Mouse (Mus musculus) cerebellum, adult 18-20 months (tissue): ENCODE data around the gene Gm17657.
"Not testable (repeated sequence)": the region's sequence is repeated elsewhere in the genome, so short reads cannot be mapped to it uniquely, and the experiment has no call there.

Source experiments
- DNase-seq, 2 experiments: peaks; one replicate each; pipeline ENCODE4 v3.0.0; 2021

The Gm17657 gene

DNA sequence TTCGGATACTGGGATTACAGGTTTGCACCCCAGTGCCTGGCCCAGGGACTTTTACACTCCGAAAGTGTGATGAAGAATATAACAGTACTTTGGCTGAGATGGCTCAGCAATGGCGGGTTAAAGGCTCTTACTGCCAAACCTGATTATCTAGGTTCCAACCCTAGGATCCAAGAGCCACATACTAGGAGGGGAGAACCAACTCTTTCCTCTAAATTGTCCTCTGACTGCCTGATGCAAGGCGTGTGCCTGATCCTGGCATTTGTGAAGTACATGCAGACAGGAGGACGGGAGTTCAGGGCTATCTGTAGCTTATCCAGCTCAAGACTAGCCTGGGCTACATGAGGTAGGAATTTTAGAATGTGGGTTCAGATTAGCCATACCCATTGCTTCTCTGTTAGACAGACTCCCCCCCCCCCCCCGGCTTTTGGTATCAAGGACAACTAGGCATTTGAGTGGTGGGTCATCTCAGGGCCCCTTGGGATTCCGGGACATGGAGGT is 49.1 kb downstream of the Gm17657 start:
- no peak for DNase-seq

- DNase-seq, result no peak
Measured at GRCm38 (mm10) chr17:29499511-29499910, 49.9 kb downstream of the Gm17657 start.

DNA sequence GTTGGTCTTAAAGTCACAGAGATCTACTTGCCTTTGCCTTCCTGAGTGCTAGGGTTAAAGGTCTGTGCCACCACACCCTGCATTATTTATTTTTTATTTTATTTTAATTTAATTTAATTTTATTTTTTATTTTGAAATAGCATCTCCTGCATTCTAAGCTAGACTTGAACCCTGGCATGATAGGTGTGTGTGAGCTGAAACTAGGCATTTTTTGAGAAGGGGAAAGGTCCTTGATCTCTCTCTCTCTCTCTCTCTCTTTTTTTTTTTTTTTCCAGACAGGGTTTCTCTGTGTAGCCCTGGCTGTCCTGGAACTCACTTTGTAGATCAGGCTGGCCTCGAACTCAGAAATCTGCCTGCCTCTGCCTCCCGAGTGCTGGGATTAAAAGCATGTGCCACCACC is 50.5 kb downstream of the Gm17657 start:
- not testable (repeated sequence) for DNase-seq

GRCm38 (mm10) chr17:29498028-29498427 is 51.4 kb downstream of the Gm17657 start:
- no peak for DNase-seq

DNA sequence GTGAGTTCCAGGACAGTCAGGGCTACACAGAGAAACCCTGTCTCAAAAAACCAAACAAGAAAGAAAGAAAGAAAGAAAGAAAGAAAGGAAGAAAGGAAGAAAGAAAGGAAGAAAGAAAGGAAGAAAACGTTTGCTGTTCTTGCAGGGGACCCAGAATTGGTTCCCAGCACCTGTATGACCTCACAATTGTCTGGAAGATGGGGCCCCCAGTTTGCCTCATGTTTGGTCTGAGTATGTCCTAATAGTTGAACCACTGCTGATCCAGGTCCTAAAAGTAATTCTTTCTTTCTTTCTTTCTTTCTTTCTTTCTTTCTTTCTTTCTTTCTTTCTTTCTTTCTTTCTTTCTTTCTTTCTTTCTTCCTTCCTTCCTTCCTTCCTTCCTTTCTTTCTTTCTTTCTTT is 52.0 kb downstream of the Gm17657 start:
- not testable (repeated sequence) for DNase-seq

DNA sequence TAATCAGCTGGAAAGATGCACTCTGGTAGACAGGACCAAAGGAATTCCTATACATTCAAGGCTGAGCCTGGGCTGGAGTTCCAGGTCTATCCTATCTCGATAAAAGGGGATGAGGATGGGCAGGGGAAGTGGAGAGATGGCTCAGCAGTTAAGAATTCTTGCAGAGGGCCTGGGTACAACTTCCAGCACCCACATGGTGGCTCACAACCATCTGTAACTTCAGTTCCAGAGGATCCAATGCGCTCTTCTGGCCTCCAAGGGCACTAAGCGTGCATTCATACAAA is 52.4 kb downstream of the Gm17657 start:
- no peak for DNase-seq

DNA sequence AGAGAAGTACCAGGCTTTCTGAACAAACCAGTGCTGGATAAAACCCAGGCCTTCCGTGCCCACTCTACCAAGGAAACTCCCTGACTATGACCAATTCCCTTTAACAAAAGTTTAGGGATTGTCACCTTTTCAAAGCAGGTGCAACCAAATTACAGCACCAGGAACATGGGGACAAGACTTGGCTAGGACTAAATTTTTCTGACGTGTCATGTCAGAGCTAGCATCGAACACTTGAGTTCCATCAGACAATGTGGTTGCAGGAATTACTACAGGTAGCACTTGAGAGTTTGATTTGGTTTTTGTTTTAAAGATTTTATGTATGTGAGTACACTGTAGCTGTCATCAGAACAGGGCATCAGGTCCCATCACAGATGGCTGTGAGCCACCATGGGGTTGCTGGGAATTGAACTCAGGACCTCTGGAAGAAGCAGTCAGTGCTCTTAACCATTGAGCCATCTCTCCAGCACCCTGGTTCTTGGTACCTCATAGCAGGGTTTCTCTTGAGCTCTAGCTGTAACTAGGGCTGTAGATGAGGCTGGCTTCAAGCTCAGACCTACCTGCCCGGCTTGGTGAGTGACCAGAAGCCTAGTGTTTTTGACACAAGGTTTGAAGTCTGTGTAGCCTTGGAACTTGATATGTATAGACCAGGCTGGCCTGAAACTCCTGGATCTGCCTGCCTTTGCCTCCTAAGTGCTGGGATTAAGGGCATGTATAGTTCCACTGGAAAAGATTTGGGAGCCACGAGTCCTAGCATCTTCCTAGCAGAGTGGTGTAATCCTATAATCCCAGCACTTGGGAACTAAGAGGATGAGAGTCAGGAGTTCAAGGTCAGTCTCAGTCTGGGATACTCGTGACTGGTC is 53.0 kb downstream of the Gm17657 start:
- DNase-seq, result no peak

DNA sequence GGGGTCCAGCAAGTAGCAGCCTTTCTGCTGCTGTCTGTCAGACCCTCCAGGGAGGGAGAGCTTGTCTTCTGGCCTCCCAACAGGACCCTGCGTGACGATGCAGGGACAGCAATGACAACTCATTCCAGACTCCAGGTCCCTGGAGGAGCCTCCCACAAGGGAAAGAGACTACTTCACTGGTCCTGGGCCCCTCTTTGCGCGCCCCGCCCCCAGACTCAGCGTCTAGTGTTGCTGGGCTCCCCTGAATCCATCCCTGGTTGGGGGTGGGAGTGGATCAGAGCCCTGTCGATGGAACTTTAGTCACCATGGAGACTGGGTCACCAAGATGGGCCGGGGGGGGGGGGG is 54.7 kb downstream of the Gm17657 start:
- DNase-seq, result no peak

DNA sequence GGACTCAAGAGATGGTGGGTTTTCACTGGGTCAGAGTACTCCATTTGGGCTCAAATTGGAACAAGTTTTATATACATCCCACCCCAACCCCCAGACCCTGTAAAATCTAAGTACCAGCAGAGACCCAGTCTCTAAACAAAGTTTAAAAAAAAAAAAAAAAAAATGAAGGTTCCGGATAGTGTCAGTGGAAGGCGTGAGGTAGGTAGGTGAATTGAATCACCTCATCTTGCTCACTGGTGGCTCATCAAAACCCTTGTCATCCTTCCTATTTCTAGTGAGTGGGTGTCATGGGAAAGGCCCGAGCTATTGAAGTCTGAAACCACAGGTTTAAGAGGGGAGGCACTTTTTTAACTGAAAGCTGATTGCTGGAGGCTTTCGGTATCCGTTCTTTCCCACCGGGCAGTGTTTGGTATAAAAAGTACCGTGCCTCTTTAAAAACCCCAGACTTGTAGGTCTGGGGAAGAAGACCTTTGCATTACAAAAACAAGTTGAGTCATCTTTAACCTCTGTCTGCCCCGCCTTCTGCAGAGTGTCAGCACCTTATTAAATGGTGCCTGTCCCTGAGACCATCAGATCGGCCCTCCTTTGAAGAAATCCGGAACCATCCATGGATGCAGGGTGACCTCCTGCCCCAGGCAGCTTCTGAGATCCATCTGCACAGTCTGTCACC is 55.2 kb downstream of the Gm17657 start:
- no peak for DNase-seq

- DNase-seq, result no peak
Measured at GRCm38 (mm10) chr17:29493461-29493980, 55.9 kb downstream of the Gm17657 start.

DNA sequence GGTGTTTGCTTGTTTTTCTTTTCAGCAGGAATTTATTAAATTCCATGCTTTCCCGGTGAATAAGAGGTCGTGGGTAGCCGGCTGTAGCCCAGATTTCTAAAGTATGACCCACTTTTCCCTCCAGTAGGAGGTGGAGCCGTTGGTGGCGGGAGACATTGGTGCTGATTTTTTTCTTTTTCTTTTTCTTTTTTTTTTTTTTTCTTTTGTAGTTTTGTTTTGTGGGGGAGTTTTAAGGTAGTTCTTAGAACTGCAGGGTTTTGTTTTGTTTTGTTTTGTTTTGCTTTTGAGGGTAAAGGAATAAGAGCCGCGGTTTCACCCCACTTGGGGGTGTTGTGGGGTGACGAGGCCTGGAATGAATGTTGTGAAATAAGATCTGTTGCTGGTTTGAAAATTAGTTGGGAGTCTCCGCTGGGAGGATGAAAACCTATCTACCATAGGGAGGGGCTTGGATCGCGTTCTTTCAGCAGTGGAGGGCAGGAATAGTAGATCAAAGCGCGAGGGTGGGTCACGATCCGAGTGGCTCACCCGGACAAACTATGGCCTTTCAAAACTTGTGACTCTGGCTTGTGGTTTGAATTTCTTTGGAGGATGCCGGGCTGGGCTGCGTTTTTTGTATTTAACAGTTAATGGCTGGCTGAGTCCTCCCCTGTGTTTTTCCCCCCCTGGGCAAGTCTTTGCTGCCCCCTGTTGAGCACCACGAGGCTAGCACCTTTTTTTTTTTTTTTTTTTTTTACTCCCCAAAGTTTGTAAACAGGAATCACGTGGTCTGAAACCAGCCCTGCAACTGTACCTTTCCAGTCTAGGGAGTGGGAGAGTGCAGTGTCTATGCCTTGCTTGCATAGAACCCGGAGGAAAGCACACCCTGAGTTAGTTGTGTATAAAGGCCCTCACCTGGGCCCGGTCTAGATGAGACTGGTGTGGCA is 56.9 kb downstream of the Gm17657 start:
- DNase-seq, result peak; percentile 60 to 66

DNA sequence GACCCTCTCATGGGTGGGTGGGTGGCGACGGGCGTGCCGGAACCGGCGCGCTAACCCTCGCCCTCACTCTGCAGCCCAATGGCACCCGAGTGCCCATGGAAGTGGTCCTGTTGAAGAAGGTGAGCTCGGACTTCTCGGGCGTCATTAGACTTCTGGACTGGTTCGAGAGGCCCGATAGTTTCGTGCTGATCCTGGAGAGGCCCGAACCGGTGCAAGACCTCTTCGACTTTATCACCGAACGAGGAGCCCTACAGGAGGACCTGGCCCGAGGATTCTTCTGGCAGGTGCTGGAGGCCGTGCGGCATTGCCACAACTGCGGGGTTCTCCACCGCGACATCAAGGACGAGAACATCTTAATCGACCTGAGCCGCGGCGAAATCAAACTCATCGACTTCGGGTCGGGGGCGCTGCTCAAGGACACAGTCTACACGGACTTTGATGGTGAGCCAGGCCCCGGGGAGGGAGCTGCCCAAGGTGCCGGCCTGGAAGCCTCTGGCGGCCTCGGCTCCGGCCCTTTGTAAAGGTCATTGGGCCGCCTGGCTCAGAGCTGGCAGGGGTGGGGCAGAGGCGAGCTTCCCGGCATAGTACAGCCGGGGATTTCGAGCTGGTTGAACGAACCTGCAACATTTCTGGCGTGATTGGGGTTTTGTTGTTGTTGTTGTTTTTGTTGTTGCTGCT is 57.7 kb downstream of the Gm17657 start:
- DNase-seq, result peak; percentile 65 to 72

- no peak for DNase-seq
Measured at GRCm38 (mm10) chr17:29490713-29491581, 58.5 kb downstream of the Gm17657 start, which contains the start of gene Pim1. Gene Pim1 (plus strand): TSS chr17:29490753.

GRCm38 (mm10) chr17:29489971-29490712 is 59.3 kb downstream of the Gm17657 start:
- peak; percentile 98 to 99 for DNase-seq

DNA sequence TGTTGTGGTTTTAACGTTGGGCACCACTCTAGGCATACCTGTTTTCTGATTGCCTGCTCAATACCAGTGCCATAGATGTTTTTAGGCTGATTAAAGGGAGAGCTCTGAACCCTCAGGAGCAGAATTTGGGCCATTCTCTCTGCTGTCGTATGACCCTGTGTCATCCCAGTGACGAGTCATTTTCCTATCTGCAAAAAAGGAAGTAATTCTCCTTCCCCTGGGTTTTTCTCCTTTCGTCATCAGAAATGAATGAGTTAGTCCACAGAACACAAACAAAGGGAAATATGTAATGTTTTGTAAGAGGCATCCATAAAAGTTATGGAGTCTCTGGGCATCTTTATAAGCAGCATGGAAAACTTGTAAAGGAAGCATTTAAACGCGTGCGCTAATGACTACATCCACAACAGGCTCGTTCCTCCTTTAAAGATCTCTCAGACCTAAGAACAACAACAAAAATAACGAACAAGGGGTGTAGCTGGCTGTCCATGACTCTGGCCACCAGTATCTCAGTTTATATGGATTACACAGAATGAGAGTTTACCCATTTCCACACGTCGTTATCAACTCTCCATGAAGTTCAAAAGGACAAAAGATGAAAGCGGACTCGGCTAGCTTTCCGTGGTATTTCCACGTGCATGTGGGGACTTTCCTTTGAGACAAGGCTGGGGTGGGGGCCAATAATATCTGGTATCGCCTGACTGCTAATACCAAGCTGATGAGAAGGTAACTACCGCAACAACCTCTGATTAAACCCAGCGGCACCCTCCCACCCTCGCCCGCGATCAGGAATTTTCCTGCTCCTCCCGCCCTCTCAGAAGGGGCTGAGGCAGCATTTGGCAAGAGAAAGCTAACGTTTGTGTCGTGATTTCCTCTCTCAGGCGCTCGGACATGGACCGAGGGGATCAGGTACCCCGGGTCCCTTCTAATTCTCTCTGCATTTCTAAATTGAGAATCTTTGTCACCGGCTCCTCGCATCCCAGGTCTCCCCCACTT is 60.2 kb downstream of the Gm17657 start:
- peak in 1 of 2 experiments; percentile 27 for DNase-seq

DNA sequence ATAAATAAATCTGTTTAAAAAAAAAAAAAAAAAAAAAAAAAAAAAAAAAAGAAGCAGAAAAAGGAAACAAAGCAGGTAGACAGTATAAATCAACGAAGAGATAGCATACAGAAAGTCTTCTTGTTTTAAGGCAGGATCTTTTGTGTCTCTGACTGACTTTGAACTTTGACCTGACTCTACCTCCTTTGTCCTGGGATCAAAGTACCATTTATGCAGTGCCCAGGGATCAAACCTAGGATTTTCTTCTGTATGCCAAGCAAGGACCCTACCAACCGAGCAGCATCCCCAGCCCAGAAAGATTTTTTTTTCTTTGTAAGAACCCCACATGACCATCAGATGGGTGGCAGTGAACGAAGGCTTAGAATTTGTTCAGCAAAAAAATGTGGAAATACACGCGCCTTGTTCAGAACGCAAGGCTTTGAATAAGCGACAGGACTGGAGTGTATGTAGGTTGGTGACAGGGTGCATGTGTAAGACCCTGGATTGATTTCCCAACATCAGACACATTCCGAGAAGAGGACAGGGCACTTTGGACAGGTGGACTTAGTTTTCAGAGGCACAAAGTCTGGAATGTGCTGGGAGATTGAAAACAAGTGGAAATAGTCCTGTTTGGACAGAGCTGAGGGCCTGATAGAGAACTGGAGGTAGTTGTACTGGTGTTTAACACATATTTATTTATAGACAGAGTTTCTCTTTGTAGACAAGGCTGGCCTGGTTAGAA is 61.0 kb downstream of the Gm17657 start:
- DNase-seq, result no peak

- no peak for DNase-seq
Measured at GRCm38 (mm10) chr17:29485336-29486233, 63.9 kb downstream of the Gm17657 start.

DNA sequence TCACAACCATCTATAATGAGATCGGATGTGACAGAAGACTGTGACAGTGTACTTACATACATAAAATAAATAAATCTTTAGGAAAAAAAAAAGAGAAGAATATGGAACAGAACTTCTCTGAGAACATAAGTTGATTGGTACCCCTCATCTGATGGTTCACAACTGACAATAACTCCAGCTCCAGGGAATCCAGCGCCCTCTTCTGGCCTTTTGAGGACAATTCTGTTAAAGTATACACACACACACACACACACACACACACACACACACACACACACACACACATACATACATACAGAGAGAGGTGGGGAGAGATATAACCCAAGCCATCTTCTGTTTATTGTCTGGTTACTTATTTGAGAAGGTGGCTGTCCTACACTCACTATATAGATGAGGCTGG is 65.0 kb downstream of the Gm17657 start:
- DNase-seq, result no peak
